Mouse (Mus musculus) heart, embryonic 14.5 days (tissue): ENCODE measurements around the gene Panx1. TPM values are rescaled to one million over a fixed set of nuclear protein-coding genes. Genes with fewer than 3 reads are reported as not detected.

Experiments used
- ATAC-seq: fragments of 200-750 bp; cut with Nextera tagmentation; 2 replicates; pipeline ENCODE4 v1.8.0; 2017; ENCODE audit warnings: low read depth, moderate TSS enrichment; ENCODE audit not compliant: insufficient number of reproducible peaks, insufficient read depth, low FRiP score
- H3K27ac ChIP-seq, 2 experiments: fragments of 200-500 bp in 1 of 2; fragments of 300-500 bp in 1 of 2; sonication (generic) in 1 of 2; replicated peaks in 1 of 2; 2 replicates each; pipeline ENCODE4 v1.5.1; 2012 to 2014; ENCODE audit warnings: low read depth in 2 of 2, low read length in 2 of 2, control low read depth in 1 of 2, mild to moderate bottlenecking in 1 of 2, mixed read lengths in 1 of 2; ENCODE audit not compliant: control insufficient read depth in 1 of 2, insufficient read depth in 1 of 2
- H3K27me3 ChIP-seq: fragments of 300-500 bp; sonication (generic); 2 replicates; pipeline ENCODE4 v1.6.1; 2014; ENCODE audit warnings: mild to moderate bottlenecking, low read length, control low read depth; ENCODE audit not compliant: control insufficient read depth, insufficient read depth
- H3K36me3 ChIP-seq: fragments of 300-500 bp; sonication (generic); 2 replicates; pipeline ENCODE4 v1.6.1; 2014; ENCODE audit warnings: mild to moderate bottlenecking, control low read depth, low read length, mixed read lengths; ENCODE audit not compliant: control insufficient read depth, insufficient read depth
- H3K4me1 ChIP-seq, 2 experiments: fragments of 200-500 bp in 1 of 2; fragments of 300-500 bp in 1 of 2; sonication (generic) in 1 of 2; 2 replicates each; pipeline ENCODE4 v1.6.1; 2012 to 2014; ENCODE audit warnings: low read length in 2 of 2, control low read depth in 1 of 2, mixed read lengths in 1 of 2; ENCODE audit not compliant: control insufficient read depth in 2 of 2, insufficient read depth in 2 of 2
- H3K4me2 ChIP-seq: fragments of 300-500 bp; sonication (generic); 2 replicates; pipeline ENCODE4 v1.6.1; 2014; ENCODE audit warnings: mild to moderate bottlenecking, low read length
- H3K4me3 ChIP-seq, 2 experiments: fragments of 200-500 bp in 1 of 2; fragments of 300-500 bp in 1 of 2; sonication (generic) in 1 of 2; 2 replicates each; pipeline ENCODE4 v1.5.1; 2012 to 2014; ENCODE audit warnings: low read length in 2 of 2, mild to moderate bottlenecking in 2 of 2, control low read depth in 1 of 2, low read depth in 1 of 2, moderate library complexity in 1 of 2; ENCODE audit not compliant: control insufficient read depth in 1 of 2, insufficient read depth in 1 of 2
- H3K9ac ChIP-seq: fragments of 300-500 bp; sonication (generic); 2 replicates; pipeline ENCODE4 v1.6.1; 2014; ENCODE audit warnings: mild to moderate bottlenecking, low read length
- H3K9me3 ChIP-seq: fragments of 300-500 bp; sonication (generic); 2 replicates; pipeline ENCODE4 v1.6.1; 2016; ENCODE audit warnings: low read length, control low read depth; ENCODE audit not compliant: control insufficient read depth
- WGBS: fragments of 180-500 bp; shearing (Covaris S2); extraction: QIAGEN DNeasy Blood & Tissue Kit; methylation state at CpG from one replicate; pipeline ENCODE4 v1.1.7; 2014; 5-methylcytosine and 5-hydroxymethylcytosine counted together
- polyA plus RNA-seq: library from polyadenylated mRNA; unstranded; fragments of >200 nt; fragmentation: Nextera tagmentation; extraction: Ambion mirVana; gene quantifications from 2 replicates; pipeline ENCODE4 v1.2.1, GENCODE M21; 2014

Gene Panx1
- polyA plus RNA-seq, 1 experiment from 2014 or later = 26.1 TPM

DNA sequence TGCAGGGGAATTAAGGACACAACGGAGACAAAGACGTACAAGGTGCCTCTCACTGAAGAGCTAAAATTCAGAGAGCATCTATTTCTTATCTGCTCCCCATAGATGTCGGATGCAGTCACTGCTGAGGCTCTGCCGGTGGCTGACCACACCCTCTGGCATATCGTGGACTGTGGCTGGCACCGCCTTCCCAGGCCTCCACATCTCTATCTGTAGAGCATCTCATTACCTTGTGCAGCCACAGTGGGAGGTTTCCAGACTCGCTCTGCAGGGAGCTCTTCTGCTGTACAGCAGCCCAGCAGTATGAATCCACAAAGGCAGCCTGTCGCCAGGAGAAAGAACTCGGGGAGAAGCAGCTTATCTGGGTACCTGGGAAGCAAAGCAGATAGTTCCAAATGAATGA, 24.1 kb downstream of the Panx1 start:
- Histone ChIP-seq H3K4me3 (no peak overlapping the region), H3K4me1 (no peaks in the 10 kb centered on the region), H3K27me3 (no peaks in the 10 kb centered on the region), H3K36me3 (no peaks in the 10 kb centered on the region), H3K27ac (no peak overlapping the region), H3K9ac (no peak overlapping the region), H3K9me3 (no peaks in the 10 kb centered on the region), H3K4me2 (no peak overlapping the region)
- ATAC-seq = no peak
- WGBS = 53% methylated on average over 9 of the region's 9 CpGs

DNA sequence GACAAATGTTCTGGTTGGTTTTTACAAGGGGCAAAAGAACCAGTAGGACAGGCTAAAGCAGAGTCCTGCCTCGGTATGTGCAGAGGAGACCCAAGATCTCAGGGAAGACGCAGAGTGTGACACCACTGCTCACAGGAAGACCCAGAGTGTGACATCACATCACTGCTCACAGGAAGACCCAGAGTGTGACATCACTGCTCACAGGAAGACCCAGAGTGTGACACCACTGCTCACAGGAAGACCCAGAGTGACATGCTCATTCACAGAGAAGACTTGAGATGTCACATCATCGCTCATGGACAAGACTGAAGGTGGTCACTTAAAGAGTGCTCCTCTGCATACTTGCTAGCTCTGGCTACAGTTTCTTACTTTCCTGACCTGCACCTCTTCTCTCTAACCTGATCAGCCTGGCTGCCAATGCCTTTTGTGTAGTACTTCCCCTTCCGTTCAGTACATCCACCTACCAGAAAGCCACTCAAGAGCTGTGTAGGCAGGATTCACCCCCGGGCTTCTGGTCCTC, 24.7 kb downstream of the Panx1 start:
- H3K4me2 ChIP-seq = no peak overlapping the region
- H3K27me3 ChIP-seq = no peaks in the 10 kb centered on the region
- H3K9me3 ChIP-seq = no peaks in the 10 kb centered on the region
- no peaks in the 10 kb centered on the region for H3K4me1 ChIP-seq
- H3K27ac ChIP-seq = no peak overlapping the region
- ATAC-seq = no peak
- WGBS = 83% methylated on average over 5 of the region's 5 CpGs
- no peak overlapping the region for H3K9ac ChIP-seq
- no peak overlapping the region for H3K4me3 ChIP-seq
- H3K36me3 ChIP-seq = no peaks in the 10 kb centered on the region

DNA sequence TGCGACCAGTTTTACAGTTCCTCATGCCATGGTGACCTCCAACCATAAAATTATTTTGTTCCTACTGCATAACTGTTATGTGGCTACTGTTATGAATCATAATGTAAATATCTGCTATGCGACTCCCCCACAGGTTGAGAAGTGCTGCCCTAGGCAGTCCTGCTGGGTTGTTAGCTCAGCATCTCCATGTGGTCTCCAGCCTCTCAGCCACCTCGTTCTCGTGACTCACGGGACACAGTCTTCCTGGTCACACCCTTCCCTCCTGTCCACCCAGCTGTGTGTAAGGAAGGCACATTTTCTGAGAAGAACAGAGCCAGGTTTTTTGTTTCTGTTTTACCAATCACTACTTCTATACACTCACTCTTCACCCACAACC, 26.5 kb downstream of the Panx1 start:
- no peak overlapping the region for H3K4me3 ChIP-seq
- H3K27me3 ChIP-seq = 0 out of 2 replicates have a peak, but pooled peaks cover 4% of the 10 kb centered on the region
- WGBS = 81% methylated on average over 5 of the region's 5 CpGs
- no peaks in the 10 kb centered on the region for H3K36me3 ChIP-seq
- H3K9me3 ChIP-seq = no peaks in the 10 kb centered on the region
- no peak for ATAC-seq
- H3K4me2 ChIP-seq = no peak overlapping the region
- no peaks in the 10 kb centered on the region for H3K4me1 ChIP-seq
- no peak overlapping the region for H3K27ac ChIP-seq
- H3K9ac ChIP-seq = no peak overlapping the region

DNA sequence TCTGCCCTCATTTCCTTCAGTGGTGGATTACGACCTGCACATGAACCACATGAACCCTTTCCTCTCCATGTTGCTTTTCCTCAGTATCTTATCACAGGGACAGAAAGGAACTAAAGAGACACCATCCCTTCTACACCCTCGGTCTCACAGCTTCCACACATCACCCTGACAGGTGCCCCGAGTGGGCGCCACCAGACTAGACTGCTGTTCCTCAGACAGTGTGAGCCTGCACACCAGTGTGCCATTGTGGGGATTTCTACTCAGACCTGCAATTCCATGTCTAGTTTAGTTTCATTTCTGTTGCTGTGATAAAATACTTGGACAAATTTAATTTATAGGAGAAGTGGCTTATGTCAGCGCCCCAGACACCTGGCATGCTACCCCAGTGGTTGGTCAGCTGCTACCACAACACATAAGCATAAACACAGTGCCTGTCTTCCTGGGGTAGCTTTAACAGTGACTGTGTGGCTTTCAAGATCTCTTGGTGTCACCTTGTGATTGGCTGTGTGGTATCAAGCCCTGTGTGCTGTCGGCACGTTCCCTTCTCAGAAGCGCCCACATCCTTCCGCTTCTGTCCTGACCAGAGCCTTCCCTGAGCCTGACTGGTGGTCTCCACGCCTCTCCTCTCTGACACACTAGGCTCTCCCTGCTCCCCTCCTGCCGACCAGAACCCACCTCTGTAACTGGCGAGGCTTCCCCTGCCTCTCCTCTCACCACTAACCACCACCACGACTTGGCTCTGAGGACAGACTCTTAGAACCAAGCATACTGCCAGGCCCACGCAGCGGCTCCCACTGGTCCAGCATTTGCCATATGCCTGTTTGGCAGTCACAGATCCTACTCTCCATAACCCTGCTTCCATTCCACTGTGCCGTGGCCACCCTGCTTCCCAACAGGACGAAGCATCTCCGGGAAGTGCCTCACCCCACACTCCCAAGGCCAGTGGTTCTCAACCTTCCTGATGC, 27.2 kb downstream of the Panx1 start:
- no peak overlapping the region for H3K9ac ChIP-seq
- H3K27ac ChIP-seq = no peak overlapping the region
- H3K9me3 ChIP-seq = no peaks in the 10 kb centered on the region
- H3K4me1 ChIP-seq = no peaks in the 10 kb centered on the region
- no peaks in the 10 kb centered on the region for H3K36me3 ChIP-seq
- no peak overlapping the region for H3K4me3 ChIP-seq
- no peak overlapping the region for H3K4me2 ChIP-seq
- H3K27me3 ChIP-seq = 0 out of 2 replicates have a peak, but pooled peaks cover 4% of the 10 kb centered on the region
- ATAC-seq = no peak
- 67% methylated on average over 18 of the region's 18 CpGs for WGBS

DNA sequence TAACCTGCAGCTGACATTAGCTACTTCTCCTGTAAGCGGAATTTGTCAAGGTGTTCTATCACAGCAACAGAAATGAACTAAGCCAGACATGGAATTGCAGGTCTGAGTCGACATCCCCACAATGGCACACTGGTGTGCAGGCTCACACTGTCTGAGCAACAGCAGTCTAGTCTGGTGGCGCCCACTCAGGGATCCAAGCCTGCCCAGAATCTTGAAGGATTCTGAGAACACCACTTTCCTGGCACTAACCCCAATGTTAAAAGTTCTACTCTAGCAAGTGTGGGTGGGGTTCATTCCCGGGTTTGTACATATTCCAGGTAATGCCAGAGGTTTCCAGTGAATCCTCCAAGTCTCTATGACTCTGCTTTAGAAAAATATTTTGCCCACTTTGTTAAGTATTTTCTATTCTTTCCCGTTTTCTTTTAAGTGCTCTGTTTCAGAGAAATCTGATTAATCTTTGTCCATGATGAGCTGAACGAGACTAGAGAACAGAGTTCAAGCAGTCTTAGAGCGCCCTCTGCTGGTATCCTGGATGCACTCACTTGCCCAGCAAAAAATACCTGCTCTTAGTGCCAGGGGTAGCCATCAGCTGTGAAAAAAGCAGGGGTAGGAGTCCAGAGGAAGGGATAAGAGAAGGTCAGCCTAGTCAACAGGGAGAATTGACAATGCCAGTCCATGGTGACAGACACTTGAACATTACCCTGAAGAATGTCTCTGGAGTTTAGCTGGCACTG, 29.9 kb downstream of the Panx1 start:
- ATAC-seq = no peak
- WGBS = 53% methylated on average over 7 of the region's 7 CpGs

DNA sequence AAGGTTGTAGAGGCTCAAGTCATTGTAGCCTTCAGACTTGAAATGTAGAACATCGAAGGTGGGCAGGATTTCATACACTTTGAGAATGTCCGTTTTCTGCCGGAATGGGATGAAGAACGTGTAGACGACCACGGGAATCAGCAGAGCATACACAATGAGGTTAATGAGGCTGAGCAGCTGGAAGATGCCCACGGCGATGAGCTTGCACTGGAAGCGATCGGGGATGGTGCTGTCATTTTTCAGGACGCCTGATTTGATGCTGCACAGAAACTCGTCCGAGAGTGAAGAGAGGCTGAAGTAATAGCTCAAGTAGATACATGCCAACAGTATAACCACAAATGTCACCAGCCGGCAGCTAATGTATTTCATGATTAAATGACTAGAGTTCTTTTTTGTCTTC, 37.7 kb downstream of the Panx1 start:
- 71% methylated on average over 14 of the region's 14 CpGs for WGBS
- peaks cover 29% of the 10 kb centered on the region for H3K36me3 ChIP-seq
- H3K9ac ChIP-seq = no peak overlapping the region

More for the DNA sequence above, 29.9 kb downstream of the Panx1 start:
- H3K27ac ChIP-seq = no peak overlapping the region
- no peak overlapping the region for H3K9ac ChIP-seq
- H3K27me3 ChIP-seq = 0 out of 2 replicates have a peak, but pooled peaks cover 4% of the 10 kb centered on the region
- H3K4me1 ChIP-seq = no peaks in the 10 kb centered on the region; a peak in 1 of 4 replicates
- H3K36me3 ChIP-seq = no peaks in the 10 kb centered on the region
- H3K4me2 ChIP-seq = no peak overlapping the region
- no peak overlapping the region for H3K4me3 ChIP-seq
- H3K9me3 ChIP-seq = no peaks in the 10 kb centered on the region

DNA sequence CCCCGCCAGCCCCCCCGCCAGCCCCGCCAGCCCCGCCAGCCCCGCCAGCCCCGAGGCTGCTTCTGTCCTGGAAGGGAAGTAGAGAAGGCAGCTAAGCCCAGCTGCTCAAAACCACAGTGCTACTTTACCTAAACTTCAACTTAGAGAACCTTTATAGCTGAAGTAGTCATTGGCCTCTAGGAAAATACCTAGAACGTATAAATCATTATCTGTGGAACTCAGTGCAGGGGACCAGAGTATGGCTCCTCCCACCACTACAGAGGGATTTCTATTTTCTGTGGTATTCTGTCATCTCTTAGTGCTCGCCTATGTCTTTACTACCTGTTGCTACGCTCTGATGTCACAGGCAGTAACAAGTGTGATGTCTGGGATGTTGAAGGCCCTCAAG, 41.0 kb downstream of the Panx1 start:
- H3K4me2 ChIP-seq = no peak overlapping the region
- no peak for ATAC-seq
- no peak overlapping the region for H3K4me3 ChIP-seq

More for the DNA sequence above, 37.7 kb downstream of the Panx1 start:
- Histone ChIP-seq H3K4me3 (no peak overlapping the region), H3K27ac (no peak overlapping the region), H3K27me3 (0 out of 2 replicates have a peak, but pooled peaks cover 9% of the 10 kb centered on the region), H3K4me1 (peaks cover 0 to 2% of the 10 kb centered on the region in 2 experiments; a peak in 1 of 4 replicates), H3K9me3 (no peaks in the 10 kb centered on the region), H3K4me2 (no peak overlapping the region)
- no peak for ATAC-seq

More for the DNA sequence above, 41.0 kb downstream of the Panx1 start:
- Histone ChIP-seq H3K9ac (no peak overlapping the region), H3K36me3 (peaks cover 29% of the 10 kb centered on the region), H3K27me3 (0 out of 2 replicates have a peak, but pooled peaks cover 8% of the 10 kb centered on the region), H3K9me3 (no peaks in the 10 kb centered on the region), H3K4me1 (no peaks in the 10 kb centered on the region), H3K27ac (no peak overlapping the region)
- WGBS = 59% methylated on average over 9 of the region's 9 CpGs
